Mouse (Mus musculus): ENCODE measurements around the gene Zfyve28. TPM values are rescaled to one million over a fixed set of nuclear protein-coding genes. Genes with fewer than 3 reads are reported as not detected.

Zfyve28 gene
- total and polyA plus RNA-seq, 3 experiments, result 0.12 to 0.14 TPM; not detected in 1

DNA sequence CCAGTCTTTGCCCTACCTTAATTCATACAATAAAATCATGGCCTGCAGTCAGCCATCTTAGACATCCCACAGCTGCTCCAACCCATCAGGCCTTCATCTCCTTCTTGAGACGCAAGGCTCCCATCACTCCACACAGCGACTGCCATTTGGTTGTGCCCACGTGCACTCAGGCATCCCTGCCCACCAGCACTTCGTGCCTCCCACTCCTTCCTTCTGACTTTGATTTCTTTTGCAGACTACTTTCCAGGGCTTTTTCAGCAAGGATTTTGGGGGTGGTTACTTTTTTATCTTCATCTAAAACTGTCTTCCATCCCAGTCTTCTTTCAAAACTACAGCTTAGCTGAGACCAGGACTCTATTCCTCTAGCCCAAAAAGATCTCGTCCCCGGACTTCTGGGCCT, 11.5 kb downstream of the Zfyve28 start:
- no peak overlapping the region for H3K27ac ChIP-seq (ENCODE audit: control insufficient read depth, low read depth, low read length)
- no peak overlapping the region for H3K4me3 ChIP-seq (ENCODE audit: control insufficient read depth in 1 of 2, insufficient read depth in 1 of 2, low read depth in 2 of 2, low read length in 2 of 2)
- H3K79me2 ChIP-seq (ENCODE audit: control insufficient read depth, insufficient read depth, low read length, poor library complexity), result no peaks in the 10 kb centered on the region
- no peaks in the 10 kb centered on the region; a peak in 3 of 4 replicates for H3K27me3 ChIP-seq (ENCODE audit: control insufficient read depth in 1 of 2, insufficient read depth in 2 of 2, low read length in 2 of 2)
- no peaks in the 10 kb centered on the region for H3K36me3 ChIP-seq (ENCODE audit: control insufficient read depth in 1 of 2, insufficient read depth in 2 of 2, low read length in 2 of 2)
- TF ChIP-seq POLR2AphosphoS2 (IDR thresholded peaks at IDR 0.05; ENCODE audit: low read length), result no peak
- TF ChIP-seq HCFC1 (IDR thresholded peaks at IDR 0.05; ENCODE audit: low read depth, low read length), result no peak
- no peak for TF ChIP-seq MXI1 (IDR thresholded peaks at IDR 0.05; ENCODE audit: low read depth, low read length)
- TF ChIP-seq USF2 (IDR thresholded peaks at IDR 0.05; ENCODE audit: borderline replicate concordance in 1 of 2, insufficient read depth in 1 of 2, low read depth in 1 of 2, low read length in 2 of 2), result no peak
- TF ChIP-seq CHD1 (IDR thresholded peaks at IDR 0.05; ENCODE audit: low read depth, low read length), result no peak
- TF ChIP-seq ZC3H11A (IDR thresholded peaks at IDR 0.05; ENCODE audit: low read depth, low read length), result no peak
- no peak for TF ChIP-seq TAL1 (IDR thresholded peaks at IDR 0.05; ENCODE audit: low read length)
- TF ChIP-seq POLR2AphosphoS5 (IDR thresholded peaks at IDR 0.05; ENCODE audit: borderline replicate concordance, low read depth, low read length), result no peak
- no peak for TF ChIP-seq ZKSCAN1 (IDR thresholded peaks at IDR 0.05; ENCODE audit: low read depth, low read length)
- TF ChIP-seq RAD21 (IDR thresholded peaks at IDR 0.05; ENCODE audit: low read depth, low read length), result no peak
- TF ChIP-seq ELF1 (IDR thresholded peaks at IDR 0.05; ENCODE audit: low read depth, low read length), result no peak
- TF ChIP-seq BHLHE40 (IDR thresholded peaks at IDR 0.05; ENCODE audit: borderline replicate concordance, low read depth, low read length), result no peak
- no peaks in the 10 kb centered on the region for H3K9me3 ChIP-seq (replicated peaks; ENCODE audit: insufficient read depth, low read length)
- no peak overlapping the region for H3K9ac ChIP-seq (ENCODE audit: control insufficient read depth, low read depth, low read length, poor library complexity, severe bottlenecking)
- H3K4me1 ChIP-seq (ENCODE audit: control insufficient read depth in 1 of 2, insufficient read depth in 2 of 2, low read length in 2 of 2), result no peaks in the 10 kb centered on the region
- no peak for DNase-seq (ENCODE audit: low read depth, low spot score)

DNA sequence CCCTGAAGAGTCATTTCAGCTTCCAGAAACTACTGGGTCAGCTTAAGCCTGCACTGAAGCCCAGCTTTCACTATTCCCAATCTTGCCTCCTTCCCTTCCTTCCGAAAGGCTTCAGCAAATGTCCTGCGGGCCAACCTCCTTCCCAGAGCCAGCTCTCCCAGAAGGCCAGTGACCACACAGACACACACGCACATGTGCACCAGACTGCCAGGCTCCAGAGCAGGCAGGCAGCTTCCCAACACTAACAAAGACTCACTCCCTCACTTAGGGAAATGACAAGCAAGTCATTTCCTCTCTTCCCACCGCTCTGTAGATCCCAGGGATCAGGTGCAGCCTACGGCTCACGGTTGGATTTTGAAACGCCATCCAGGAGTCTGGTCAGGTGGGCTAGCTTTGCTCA, 12.1 kb downstream of the Zfyve28 start:
- no peak for TF ChIP-seq RCOR1 (IDR thresholded peaks at IDR 0.05; ENCODE audit: low read depth, low read length)
- TF ChIP-seq MAFK (IDR thresholded peaks at IDR 0.05; ENCODE audit: borderline replicate concordance, low read depth, low read length), result no peak
- no peak for TF ChIP-seq MYB (IDR thresholded peaks at IDR 0.05; ENCODE audit: low read depth, low read length)
- no peak for TF ChIP-seq ZC3H11A (IDR thresholded peaks at IDR 0.05; ENCODE audit: low read depth, low read length)
- TF ChIP-seq CHD2 (IDR thresholded peaks at IDR 0.05; ENCODE audit: low read length), result no peak
- TF ChIP-seq SIN3A (IDR thresholded peaks at IDR 0.05; ENCODE audit: low read length), result no peak
- no peak for TF ChIP-seq UBTF (IDR thresholded peaks at IDR 0.05; ENCODE audit: borderline replicate concordance, insufficient read depth, low read depth, low read length)
- TF ChIP-seq MEF2A (IDR thresholded peaks at IDR 0.05; ENCODE audit: extremely low read depth, insufficient replicate concordance, low read depth, low read length, poor library complexity, severe bottlenecking), result no peak
- no peak for TF ChIP-seq MAX (IDR thresholded peaks at IDR 0.05; ENCODE audit: low read length)
- no peak for TF ChIP-seq ZKSCAN1 (IDR thresholded peaks at IDR 0.05; ENCODE audit: low read depth, low read length)
- no peak for TF ChIP-seq CTCF (IDR thresholded peaks at IDR 0.05 in 2 of 3, conservative IDR thresholded peaks at IDR 0.05 in 1 of 3; ENCODE audit: control insufficient read depth in 1 of 3, insufficient read depth in 1 of 3, low read depth in 2 of 3, low read length in 3 of 3, poor library complexity in 1 of 3, severe bottlenecking in 1 of 3)
- TF ChIP-seq JUND (IDR thresholded peaks at IDR 0.05; ENCODE audit: low read depth, low read length), result no peak
- TF ChIP-seq TCF12 (IDR thresholded peaks at IDR 0.05; ENCODE audit: low read depth, low read length), result no peak
- TF ChIP-seq TBP (IDR thresholded peaks at IDR 0.05; ENCODE audit: low read depth, low read length), result no peak
- TF ChIP-seq CHD1 (IDR thresholded peaks at IDR 0.05; ENCODE audit: low read depth, low read length), result no peak
- Histone ChIP-seq H3K4me1 (ENCODE audit: control insufficient read depth in 1 of 2, insufficient read depth in 2 of 2, low read length in 2 of 2) (no peaks in the 10 kb centered on the region), H3K4me3 (ENCODE audit: control insufficient read depth in 1 of 2, insufficient read depth in 1 of 2, low read depth in 2 of 2, low read length in 2 of 2) (no peak overlapping the region), H3K9me3 (replicated peaks; ENCODE audit: insufficient read depth, low read length) (no peaks in the 10 kb centered on the region), H3K27me3 (ENCODE audit: control insufficient read depth in 1 of 2, insufficient read depth in 2 of 2, low read length in 2 of 2) (no peaks in the 10 kb centered on the region; a peak in 3 of 4 replicates), H3K79me2 (ENCODE audit: control insufficient read depth, insufficient read depth, low read length, poor library complexity) (no peaks in the 10 kb centered on the region), H3K9ac (ENCODE audit: control insufficient read depth, low read depth, low read length, poor library complexity, severe bottlenecking) (no peak overlapping the region), H3K36me3 (ENCODE audit: control insufficient read depth in 1 of 2, insufficient read depth in 2 of 2, low read length in 2 of 2) (no peaks in the 10 kb centered on the region), H3K27ac (ENCODE audit: control insufficient read depth, low read depth, low read length) (no peak overlapping the region)
- no peak for DNase-seq (ENCODE audit: low read depth, low spot score)

Data from MEL (cell line).